Mouse (Mus musculus) MEL (cell line): ENCODE results near the gene Zfp426. TPM values are rescaled to one million over a fixed set of nuclear protein-coding genes. Genes with fewer than 3 reads are reported as not detected.

Experiments used
- DNase-seq: peaks from one replicate; pipeline ENCODE4 v3.0.0; 2011; ENCODE audit warnings: low read depth, low spot score
- H3K27ac ChIP-seq: 2 replicates; pipeline ENCODE4 v1.5.1; 2012; ENCODE audit warnings: low read depth, mild to moderate bottlenecking, control low read depth, low read length, moderate library complexity; ENCODE audit not compliant: control insufficient read depth
- H3K27me3 ChIP-seq, 2 experiments: fragments of 150-350 bp in 1 of 2; sonication (generic) in 1 of 2; 2 replicates each; pipeline ENCODE4 v1.6.1; 2012; ENCODE audit warnings: low read length in 2 of 2, mild to moderate bottlenecking in 2 of 2, improper control_type of control experiment in 1 of 2, moderate library complexity in 1 of 2; ENCODE audit not compliant: insufficient read depth in 2 of 2, control insufficient read depth in 1 of 2
- H3K36me3 ChIP-seq, 2 experiments: 2 replicates each; pipeline ENCODE4 v1.6.1; 2012 to 2014; ENCODE audit warnings: low read length in 2 of 2, improper control_type of control experiment in 1 of 2, inconsistent platforms in 1 of 2, mild to moderate bottlenecking in 1 of 2; ENCODE audit not compliant: insufficient read depth in 2 of 2, control insufficient read depth in 1 of 2
- H3K4me1 ChIP-seq, 2 experiments: fragments of 150-350 bp in 1 of 2; sonication (generic) in 1 of 2; 2 replicates each; pipeline ENCODE4 v1.6.1; 2012; ENCODE audit warnings: low read length in 2 of 2, improper control_type of control experiment in 1 of 2, mild to moderate bottlenecking in 1 of 2; ENCODE audit not compliant: insufficient read depth in 2 of 2, control insufficient read depth in 1 of 2
- H3K4me3 ChIP-seq, 2 experiments: fragments of 150-350 bp in 1 of 2; sonication (generic) in 1 of 2; 2 replicates each; pipeline ENCODE4 v1.5.1; 2012; ENCODE audit warnings: low read depth in 2 of 2, low read length in 2 of 2, mild to moderate bottlenecking in 2 of 2, moderate library complexity in 2 of 2, control low read depth in 1 of 2, improper control_type of control experiment in 1 of 2; ENCODE audit not compliant: control insufficient read depth in 1 of 2, insufficient read depth in 1 of 2
- H3K79me2 ChIP-seq: 2 replicates; pipeline ENCODE4 v1.6.1; 2012; ENCODE audit warnings: mild to moderate bottlenecking, low read length, moderate library complexity; ENCODE audit not compliant: control insufficient read depth, poor library complexity, insufficient read depth
- H3K9ac ChIP-seq: 2 replicates; pipeline ENCODE4 v1.6.1; 2012; ENCODE audit warnings: low read depth, mild to moderate bottlenecking, control low read depth, low read length, moderate library complexity; ENCODE audit not compliant: control insufficient read depth, poor library complexity, severe bottlenecking
- H3K9me3 ChIP-seq: fragments of 150-350 bp; sonication (generic); replicated peaks from 2 replicates; pipeline ENCODE4 v1.6.1; 2012; ENCODE audit warnings: mild to moderate bottlenecking, low read length, improper control_type of control experiment, moderate library complexity; ENCODE audit not compliant: insufficient read depth
- CHD1 ChIP-seq: IDR thresholded peaks from 2 replicates; pipeline ENCODE4 v1.6.1; 2012; ENCODE audit warnings: low read depth, mild to moderate bottlenecking, inconsistent platforms, low read length, improper control_type of control experiment
- CHD2 ChIP-seq: IDR thresholded peaks from 2 replicates; pipeline ENCODE4 v1.6.1; 2011; ENCODE audit warnings: low read length, improper control_type of control experiment
- CTCF ChIP-seq, 3 experiments: IDR thresholded peaks in 2 of 3; conservative IDR thresholded peaks in 1 of 3; 2 replicates each; pipeline ENCODE4 v1.5.1; 2011 to 2012; ENCODE audit warnings: low read length in 3 of 3, low read depth in 2 of 3, mild to moderate bottlenecking in 2 of 3, improper control_type of control experiment in 1 of 3, inconsistent platforms in 1 of 3, mixed read lengths in 1 of 3, moderate library complexity in 1 of 3; ENCODE audit not compliant: control insufficient read depth in 1 of 3, insufficient read depth in 1 of 3, poor library complexity in 1 of 3, severe bottlenecking in 1 of 3
- E2F4 ChIP-seq: IDR thresholded peaks from 2 replicates; pipeline ENCODE4 v1.6.1; 2011; ENCODE audit warnings: low read depth, low read length, improper control_type of control experiment, borderline replicate concordance
- ELF1 ChIP-seq: IDR thresholded peaks from 2 replicates; pipeline ENCODE4 v1.6.1; 2014; ENCODE audit warnings: low read depth, mild to moderate bottlenecking, inconsistent platforms, low read length, improper control_type of control experiment, moderate library complexity
- EP300 ChIP-seq, 2 experiments: IDR thresholded peaks; 2 replicates each; pipeline ENCODE4 v1.6.1; 2011; ENCODE audit warnings: improper control_type of control experiment in 2 of 2, low read length in 2 of 2, low read depth in 1 of 2, mild to moderate bottlenecking in 1 of 2
- ETS1 ChIP-seq: IDR thresholded peaks from 2 replicates; pipeline ENCODE4 v1.6.1; 2012; ENCODE audit warnings: low read depth, mild to moderate bottlenecking, inconsistent platforms, low read length, improper control_type of control experiment, moderate library complexity
- GABPA ChIP-seq: IDR thresholded peaks from 2 replicates; pipeline ENCODE4 v1.6.1; 2012; ENCODE audit warnings: low read depth, mild to moderate bottlenecking, inconsistent platforms, low read length, improper control_type of control experiment, moderate library complexity
- GATA1 ChIP-seq: IDR thresholded peaks from 2 replicates; pipeline ENCODE4 v1.6.1; 2011; ENCODE audit warnings: low read depth, low read length, improper control_type of control experiment
- JUND ChIP-seq: IDR thresholded peaks from 2 replicates; pipeline ENCODE4 v1.6.1; 2011; ENCODE audit warnings: low read depth, mild to moderate bottlenecking, improper control_type of control experiment, low read length
- KAT2A ChIP-seq: conservative IDR thresholded peaks from 2 replicates; pipeline ENCODE4 v1.6.1; 2012; ENCODE audit warnings: low read depth, low read length, improper control_type of control experiment, inconsistent platforms
- MAFK ChIP-seq: IDR thresholded peaks from 2 replicates; pipeline ENCODE4 v1.6.1; 2011; ENCODE audit warnings: low read depth, mild to moderate bottlenecking, low read length, improper control_type of control experiment, borderline replicate concordance
- MAX ChIP-seq: IDR thresholded peaks from 2 replicates; pipeline ENCODE4 v1.6.1; 2011; ENCODE audit warnings: low read length, improper control_type of control experiment
- MYB ChIP-seq: IDR thresholded peaks from 2 replicates; pipeline ENCODE4 v1.6.1; 2011; ENCODE audit warnings: mild to moderate bottlenecking, low read depth, low read length, improper control_type of control experiment
- MYC ChIP-seq: IDR thresholded peaks from 2 replicates; pipeline ENCODE4 v1.6.1; 2011; ENCODE audit warnings: low read depth, mild to moderate bottlenecking, low read length, improper control_type of control experiment, moderate library complexity
- RAD21 ChIP-seq: IDR thresholded peaks from 2 replicates; pipeline ENCODE4 v1.6.1; 2011; ENCODE audit warnings: mild to moderate bottlenecking, low read depth, low read length, improper control_type of control experiment
- RCOR1 ChIP-seq: IDR thresholded peaks from 2 replicates; pipeline ENCODE4 v1.6.1; 2012; ENCODE audit warnings: low read depth, mild to moderate bottlenecking, inconsistent platforms, low read length, improper control_type of control experiment
- TAL1 ChIP-seq: IDR thresholded peaks from 2 replicates; pipeline ENCODE4 v1.6.1; 2012; ENCODE audit warnings: mild to moderate bottlenecking, inconsistent platforms, low read length, moderate library complexity, mixed read lengths
- TBP ChIP-seq: IDR thresholded peaks from 2 replicates; pipeline ENCODE4 v1.8.0; 2011; ENCODE audit warnings: low read depth, low read length, improper control_type of control experiment
- USF2 ChIP-seq, 2 experiments: IDR thresholded peaks; 2 replicates each; pipeline ENCODE4 v1.6.1; 2011 to 2012; ENCODE audit warnings: improper control_type of control experiment in 2 of 2, low read length in 2 of 2, borderline replicate concordance in 1 of 2, inconsistent platforms in 1 of 2, low read depth in 1 of 2, mild to moderate bottlenecking in 1 of 2; ENCODE audit not compliant: insufficient read depth in 1 of 2
- ZC3H11A ChIP-seq: IDR thresholded peaks from 2 replicates; pipeline ENCODE4 v1.6.1; 2012; ENCODE audit warnings: low read depth, mild to moderate bottlenecking, inconsistent platforms, low read length, improper control_type of control experiment
- ZKSCAN1 ChIP-seq: IDR thresholded peaks from 2 replicates; pipeline ENCODE4 v1.6.1; 2012; ENCODE audit warnings: low read depth, mild to moderate bottlenecking, inconsistent platforms, low read length, improper control_type of control experiment, moderate library complexity
- polyA plus RNA-seq, 2 experiments: library from polyadenylated mRNA; stranded (reverse) in 1 of 2; unstranded in 1 of 2; fragments of >175 nt in 1 of 2; fragments of >200 nt in 1 of 2; gene quantifications; 2 replicates each; pipeline versions ENCODE4 v1.2.1 to v1.2.4; 2012; ENCODE audit warnings: low replicate concordance in 2 of 2, low read depth in 1 of 2; ENCODE audit not compliant: insufficient read length in 2 of 2, insufficient read depth in 1 of 2, missing spikeins in 1 of 2
- total RNA-seq: library from RNA; depleted of rRNA; stranded (reverse); fragments of 300-350 nt; gene quantifications from 2 replicates; pipeline ENCODE4 v1.2.3, GENCODE M21; 2012

Zfp426 gene
- total and polyA plus RNA-seq, 3 experiments = 30.7 to 41.5 TPM; not detected in 1

- peak; percentile 70; the same call in 1 of the 2 replicates for TF ChIP-seq ELF1
- peak; percentile 14; the same call in 1 of the 2 replicates for TF ChIP-seq JUND
- peak; percentile 61; the same call in 1 of the 2 replicates for TF ChIP-seq GABPA
Measured at GRCm38 (mm10) chr9:20521306-20521957, 28.9 kb upstream of the Zfp426 start, which contains the start of gene Zfp266 (continued).

GRCm38 (mm10) chr9:20520531-20521210 is 28.1 kb upstream of the Zfp426 start:
- no peak; the same call in 1 of the 2 replicates for TF ChIP-seq CHD2
- no peak for TF ChIP-seq USF2 (IDR thresholded peaks at IDR 0.05; ENCODE audit: borderline replicate concordance in 1 of 2, insufficient read depth in 1 of 2, low read depth in 1 of 2, low read length in 2 of 2)
- no peak for TF ChIP-seq CTCF (IDR thresholded peaks at IDR 0.05 in 2 of 3, conservative IDR thresholded peaks at IDR 0.05 in 1 of 3; ENCODE audit: control insufficient read depth in 1 of 3, insufficient read depth in 1 of 3, low read depth in 2 of 3, low read length in 3 of 3, poor library complexity in 1 of 3, severe bottlenecking in 1 of 3)
- TF ChIP-seq ZC3H11A = no peak
- TF ChIP-seq MAFK = no peak
- TF ChIP-seq EP300 (IDR thresholded peaks at IDR 0.05; ENCODE audit: low read depth in 1 of 2, low read length in 2 of 2) = peak in 1 of 2 experiments; percentile 54; a peak in 2 of 4 replicates
- TF ChIP-seq ZKSCAN1 = no peak
- TF ChIP-seq KAT2A = peak; percentile 29; the same call in 1 of the 2 replicates
- TF ChIP-seq ETS1 = 0 out of 2 replicates have a peak, but pooled peaks have one; percentile 31
- TF ChIP-seq GABPA = no peak
- TF ChIP-seq TAL1 = no peak
- no peak; the same call in 1 of the 2 replicates for TF ChIP-seq RCOR1
- peak; percentile 98 for TF ChIP-seq CHD1
- TF ChIP-seq MYB = peak; percentile 42
- TF ChIP-seq MAX = no peak
- TF ChIP-seq JUND = peak; percentile 12; the same call in 1 of the 2 replicates
- TF ChIP-seq GATA1 = no peak
- no peak for TF ChIP-seq RAD21
- TF ChIP-seq MYC = peak; percentile 21; the same call in 1 of the 2 replicates
- TF ChIP-seq TBP = no peak
- TF ChIP-seq E2F4 = no peak
- TF ChIP-seq ELF1 = no peak
- Histone ChIP-seq H3K27ac (peak overlapping the region; percentile 94), H3K79me2 (peaks cover 36% of the 10 kb centered on the region), H3K9me3 (no peaks in the 10 kb centered on the region), H3K27me3 (no peaks in the 10 kb centered on the region), H3K4me3 (peak overlapping the region; percentile 77 to 93), H3K36me3 (peaks cover 13 to 42% of the 10 kb centered on the region in 2 experiments), H3K9ac (peak overlapping the region; percentile 82), H3K4me1 (peaks cover 21 to 42% of the 10 kb centered on the region in 2 experiments)
- DNase-seq = peak; percentile 84
